Mouse (Mus musculus) CH12.LX (cell line): ENCODE measurements around the gene Anp32a. TPM values are rescaled to one million over a fixed set of nuclear protein-coding genes. Genes with fewer than 3 reads are reported as not detected.

Experiments used
- DNase-seq: peaks from one replicate; pipeline ENCODE4 v3.0.0-alpha.2; 2013; ENCODE audit errors: extremely low read depth
- H3K27ac ChIP-seq: 2 replicates; pipeline ENCODE4 v1.5.1; 2012; ENCODE audit warnings: low read depth, mild to moderate bottlenecking, control low read depth, moderate library complexity; ENCODE audit not compliant: insufficient read depth
- H3K27me3 ChIP-seq: replicated peaks from 2 replicates; pipeline ENCODE3; 2012; ENCODE audit warnings: inconsistent platforms
- H3K36me3 ChIP-seq, 2 experiments: replicated peaks in 1 of 2; 2 replicates each; pipeline versions ENCODE3 to v1.6.1; 2012; ENCODE audit warnings: inconsistent platforms in 1 of 2, low read length in 1 of 2, mild to moderate bottlenecking in 1 of 2, mixed read lengths in 1 of 2, moderate library complexity in 1 of 2; ENCODE audit not compliant: control insufficient read depth in 1 of 2, insufficient read depth in 1 of 2
- H3K4me1 ChIP-seq, 2 experiments: 2 replicates each; pipeline ENCODE4 v1.6.1; 2012; ENCODE audit warnings: inconsistent platforms in 1 of 2, moderate library complexity in 1 of 2; ENCODE audit not compliant: insufficient read depth in 2 of 2, control insufficient read depth in 1 of 2
- H3K4me2 ChIP-seq: 2 replicates; pipeline ENCODE4 v1.6.1; 2012; ENCODE audit warnings: low read depth, mild to moderate bottlenecking, control low read depth; ENCODE audit not compliant: poor library complexity, insufficient read depth, severe bottlenecking
- H3K4me3 ChIP-seq, 3 experiments: fragments of 150-350 bp in 1 of 3; sonication (generic) in 1 of 3; replicated peaks in 1 of 3; 2 replicates each; pipeline versions ENCODE3 to v1.5.1; 2011 to 2012; ENCODE audit warnings: low read depth in 2 of 3, low read length in 2 of 3, mild to moderate bottlenecking in 2 of 3, moderate library complexity in 2 of 3, control low read depth in 1 of 3, improper control_type of control experiment in 1 of 3, inconsistent platforms in 1 of 3, mixed read lengths in 1 of 3; ENCODE audit not compliant: poor library complexity in 1 of 3
- H3K79me2 ChIP-seq: replicated peaks from 2 replicates; pipeline ENCODE4 v1.6.1; 2012; ENCODE audit warnings: mild to moderate bottlenecking, moderate library complexity; ENCODE audit not compliant: control insufficient read depth, poor library complexity, insufficient read depth, severe bottlenecking; ENCODE audit errors: extremely low read depth
- H3K9ac ChIP-seq: 2 replicates; pipeline ENCODE4 v1.6.1; 2012; ENCODE audit warnings: low read depth, mild to moderate bottlenecking, control low read depth, moderate library complexity; ENCODE audit not compliant: insufficient read depth
- H3K9me3 ChIP-seq: replicated peaks from 2 replicates; pipeline ENCODE3; 2012; ENCODE audit warnings: low read length, inconsistent platforms, mixed read lengths
- BHLHE40 ChIP-seq: IDR thresholded peaks from 2 replicates; pipeline ENCODE4 v1.6.1; 2011; ENCODE audit warnings: mild to moderate bottlenecking, low read depth, low read length, improper control_type of control experiment
- CHD1 ChIP-seq: IDR thresholded peaks from 2 replicates; pipeline ENCODE4 v1.6.1; 2012; ENCODE audit warnings: low read depth, low read length, improper control_type of control experiment, inconsistent platforms
- CHD2 ChIP-seq: IDR thresholded peaks from 2 replicates; pipeline ENCODE4 v1.6.1; 2011; ENCODE audit warnings: low read length, improper control_type of control experiment
- E2F4 ChIP-seq: IDR thresholded peaks from 2 replicates; pipeline ENCODE4 v1.6.1; 2011; ENCODE audit warnings: low read depth, low read length, improper control_type of control experiment; ENCODE audit not compliant: insufficient replicate concordance
- GABPA ChIP-seq: IDR thresholded peaks from 2 replicates; pipeline ENCODE4 v1.6.1; 2012; ENCODE audit warnings: low read depth, low read length, improper control_type of control experiment, inconsistent platforms; ENCODE audit not compliant: insufficient replicate concordance
- HCFC1 ChIP-seq: IDR thresholded peaks from 2 replicates; pipeline ENCODE4 v1.6.1; 2012; ENCODE audit warnings: low read depth, mild to moderate bottlenecking, inconsistent platforms, low read length, improper control_type of control experiment
- IRF4 ChIP-seq: IDR thresholded peaks from 2 replicates; pipeline ENCODE4 v1.6.1; 2014; ENCODE audit warnings: low read depth, mild to moderate bottlenecking, inconsistent platforms, low read length, improper control_type of control experiment
- JUND ChIP-seq: conservative IDR thresholded peaks from 2 replicates; pipeline ENCODE4 v1.6.1; 2011; ENCODE audit warnings: low read depth, low read length, improper control_type of control experiment
- MAFK ChIP-seq: IDR thresholded peaks from 2 replicates; pipeline ENCODE4 v1.6.1; 2011; ENCODE audit warnings: low read length, improper control_type of control experiment; ENCODE audit not compliant: insufficient replicate concordance
- MAX ChIP-seq: IDR thresholded peaks from 2 replicates; pipeline ENCODE4 v1.6.1; 2011; ENCODE audit warnings: low read length, improper control_type of control experiment
- MAZ ChIP-seq: IDR thresholded peaks from 2 replicates; pipeline ENCODE4 v1.6.1; 2012; ENCODE audit warnings: low read depth, mild to moderate bottlenecking, inconsistent platforms, low read length, improper control_type of control experiment, moderate library complexity
- MYC ChIP-seq: IDR thresholded peaks from 2 replicates; pipeline ENCODE4 v1.6.1; 2011; ENCODE audit warnings: low read depth, mild to moderate bottlenecking, improper control_type of control experiment, low read length
- NELFE ChIP-seq: IDR thresholded peaks from 2 replicates; pipeline ENCODE4 v1.6.1; 2011; ENCODE audit warnings: low read depth, low read length, improper control_type of control experiment
- PAX5 ChIP-seq: IDR thresholded peaks from 2 replicates; pipeline ENCODE4 v1.6.1; 2012; ENCODE audit warnings: low read length, inconsistent platforms, mixed read lengths
- POLR2A ChIP-seq: IDR thresholded peaks from 2 replicates; pipeline ENCODE4 v1.6.1; 2011; ENCODE audit warnings: low read depth, mild to moderate bottlenecking, improper control_type of control experiment, low read length
- POLR2AphosphoS2 ChIP-seq: IDR thresholded peaks from 2 replicates; pipeline ENCODE4 v1.6.1; 2011; ENCODE audit warnings: low read depth, low read length, improper control_type of control experiment
- SIN3A ChIP-seq: IDR thresholded peaks from 2 replicates; pipeline ENCODE4 v1.6.1; 2012; ENCODE audit warnings: low read length, improper control_type of control experiment, inconsistent platforms
- SMC3 ChIP-seq: IDR thresholded peaks from 2 replicates; pipeline ENCODE4 v1.6.1; 2011; ENCODE audit warnings: low read depth, low read length, improper control_type of control experiment
- TCF12 ChIP-seq: IDR thresholded peaks from 2 replicates; pipeline ENCODE4 v1.6.1; 2014; ENCODE audit warnings: low read depth, mild to moderate bottlenecking, inconsistent platforms, low read length, improper control_type of control experiment
- ZNF384 ChIP-seq: IDR thresholded peaks from 2 replicates; pipeline ENCODE4 v1.6.1; 2012; ENCODE audit warnings: low read depth, low read length, improper control_type of control experiment, inconsistent platforms
- dilution Hi-C: fragments of 300-500 bp; cut with MboI; formaldehyde crosslinking; loops from 2 replicates; pipeline ENCODE4 v1.14.3; 2020; ENCODE audit warnings: low sequenced_read_pairs; ENCODE audit not compliant: extremely low pct_unique_long_range_greater_than_20kb, extremely low pct_ligation_motif_present
- in situ Hi-C: fragments of 300-500 bp; cut with MboI; formaldehyde crosslinking; loops from 3 replicates; pipeline ENCODE4 v1.14.3; 2019; ENCODE audit warnings: low sequenced_read_pairs, low pct_ligation_motif_present, low pct_unique_long_range_greater_than_20kb, mixed read lengths
- polyA plus RNA-seq: library from polyadenylated mRNA; unstranded; fragments of >175 nt; gene quantifications from 2 replicates; pipeline ENCODE4 v1.2.1, GENCODE M21; 2012; ENCODE audit warnings: low read depth; ENCODE audit not compliant: insufficient read length
- total RNA-seq, 2 experiments: library from RNA; depleted of rRNA; stranded (reverse); fragments of 300-350 nt in 1 of 2; fragments of >200 nt in 1 of 2; gene quantifications; 2 replicates each; pipeline ENCODE4 v1.2.3; 2012 to 2014

Anp32a gene
- total and polyA plus RNA-seq, 3 experiments, result 585 to 1,207 (median 869) TPM

DNA sequence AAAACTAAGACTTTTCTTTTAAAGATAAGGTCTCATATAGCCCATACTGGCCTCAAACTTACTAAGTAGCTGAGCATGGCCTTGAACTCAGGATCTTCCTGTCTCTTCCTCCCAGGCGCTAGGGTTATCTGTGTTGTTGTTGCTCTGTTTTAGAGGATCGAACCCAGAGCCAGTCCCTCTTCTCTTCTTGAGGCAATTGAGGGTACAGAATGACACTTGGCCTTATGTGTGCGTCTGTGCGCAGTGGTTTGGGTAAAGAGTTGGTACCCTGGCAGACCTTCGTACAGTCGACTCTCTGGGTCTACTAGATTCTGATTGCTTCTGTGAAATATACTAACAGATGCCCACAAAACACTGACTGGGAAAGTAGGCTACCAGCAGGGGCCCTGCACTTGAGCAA, 80.8 kb downstream of the Anp32a start:
- no peaks in the 10 kb centered on the region for H3K79me2 ChIP-seq
- H3K36me3 ChIP-seq, result peaks cover 0 to 4% of the 10 kb centered on the region in 2 experiments
- H3K9me3 ChIP-seq, result peaks cover 12% of the 10 kb centered on the region
- no peaks in the 10 kb centered on the region for H3K27me3 ChIP-seq
- H3K27ac ChIP-seq, result no peak overlapping the region
- no peak overlapping the region for H3K4me2 ChIP-seq
- no peak for TF ChIP-seq E2F4
- no peak for TF ChIP-seq TCF12
- no peak for TF ChIP-seq JUND
- no peak for TF ChIP-seq ZNF384
- no peak for TF ChIP-seq NELFE
- TF ChIP-seq SIN3A, result no peak
- TF ChIP-seq MAX, result no peak
- TF ChIP-seq PAX5, result no peak
- no peak for TF ChIP-seq CHD2
- TF ChIP-seq MAFK, result no peak
- no peak for TF ChIP-seq MYC
- no peak for TF ChIP-seq POLR2AphosphoS2
- no peak for TF ChIP-seq MAZ
- TF ChIP-seq HCFC1, result no peak
- no peak for TF ChIP-seq CHD1
- TF ChIP-seq GABPA, result no peak
- no peak for TF ChIP-seq POLR2A
- no peak overlapping the region for H3K4me3 ChIP-seq
- peaks cover 0 to 3% of the 10 kb centered on the region in 2 experiments; a peak in 2 of 4 replicates for H3K4me1 ChIP-seq
- no peak for DNase-seq
- H3K9ac ChIP-seq, result no peak overlapping the region
- dilution Hi-C loops, result no loop called here
- in situ Hi-C loops, result no loop called here

DNA sequence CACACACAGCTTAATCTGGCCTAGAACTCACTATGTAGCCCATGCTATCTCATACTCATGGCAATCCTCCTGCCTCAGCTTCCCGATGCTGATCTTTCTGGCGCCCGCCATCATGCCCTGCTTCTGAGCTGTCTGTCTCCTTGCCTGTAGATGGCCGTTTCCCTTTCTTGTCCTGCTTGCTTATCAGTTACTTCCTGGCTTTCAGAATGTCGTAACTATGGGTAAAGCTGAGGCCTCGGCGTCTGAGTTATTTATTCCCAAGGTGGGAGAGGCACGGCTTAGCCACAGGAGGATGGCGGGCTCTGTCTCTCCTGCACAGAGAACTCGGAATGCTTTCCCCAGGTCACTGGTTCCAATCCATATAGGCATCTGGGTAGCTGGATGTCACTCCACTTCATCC, 81.8 kb downstream of the Anp32a start:
- no peak overlapping the region for H3K9ac ChIP-seq
- in situ Hi-C loops, result no loop called here
- no peaks in the 10 kb centered on the region for H3K27me3 ChIP-seq

More for the DNA sequence above, 81.8 kb downstream of the Anp32a start:
- peaks cover 0 to 8% of the 10 kb centered on the region in 2 experiments; a peak in 2 of 4 replicates for H3K4me1 ChIP-seq
- DNase-seq, result no peak
- H3K9me3 ChIP-seq, result peaks cover 11% of the 10 kb centered on the region
- no peak for TF ChIP-seq BHLHE40
- TF ChIP-seq IRF4, result no peak
- no peak for TF ChIP-seq NELFE
- TF ChIP-seq SMC3, result no peak
- no peaks in the 10 kb centered on the region for H3K79me2 ChIP-seq
- H3K4me3 ChIP-seq, result no peak overlapping the region
- dilution Hi-C loops, result no loop called here
- H3K4me2 ChIP-seq, result no peak overlapping the region
- no peak overlapping the region for H3K27ac ChIP-seq
- peaks cover 0 to 10% of the 10 kb centered on the region in 2 experiments for H3K36me3 ChIP-seq
